Mouse (Mus musculus): ENCODE measurements around the gene Ell.

- TF ChIP-seq POLR2A (IDR thresholded peaks at IDR 0.05; ENCODE audit: borderline replicate concordance, control insufficient read depth, low read depth, low read length) (peak; percentile 43; the same call in 1 of the 2 replicates), CTCF (IDR thresholded peaks at IDR 0.05; ENCODE audit: control insufficient read depth, insufficient read depth, low read length) (no peak)
Measured at GRCm38 (mm10) chr8:70616645-70617044, 77.4 kb downstream of the Ell start.

Measured in bone marrow, adult 2 months (tissue).